Mouse (Mus musculus): ENCODE data around the gene Casz1. TPM values are rescaled to one million over a fixed set of nuclear protein-coding genes. Genes with fewer than 3 reads are reported as not detected.

Casz1 gene
- polyA plus RNA-seq, 2 experiments: 0.32 to 0.39 TPM

DNA sequence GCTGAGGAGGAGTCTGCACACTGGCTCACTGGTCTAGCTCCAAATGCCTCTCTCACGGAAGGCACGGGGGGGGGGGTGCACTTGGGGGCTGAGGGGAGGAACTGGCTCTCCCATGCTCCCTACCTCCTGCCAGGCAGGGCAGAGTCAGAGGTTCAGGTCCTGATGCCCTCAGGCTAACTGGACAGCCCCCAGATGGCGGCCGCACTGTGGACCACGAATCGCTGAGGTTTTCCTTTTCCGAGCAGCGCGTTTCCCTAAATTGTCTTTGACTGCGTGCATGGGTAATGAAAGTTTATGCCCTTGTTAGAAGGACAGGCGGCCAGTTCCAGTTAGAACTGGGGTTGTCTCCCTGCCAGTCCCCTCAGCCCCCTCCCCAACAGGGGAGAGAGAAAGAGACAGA lies 116.4 kb downstream of the Casz1 start:
- DNase-seq (ENCODE audit: low read depth in 3 of 3, low spot score in 3 of 3) (no peak), ATAC-seq (ENCODE audit: insufficient read depth) (no peak)
- H3K4me3 ChIP-seq (ENCODE audit: insufficient read depth in 1 of 2, low read depth in 2 of 2, low read length in 2 of 2): no peak overlapping the region
- H3K9me3 ChIP-seq (ENCODE audit: control insufficient read depth, low read length): no peaks in the 10 kb centered on the region
- H3K4me2 ChIP-seq (ENCODE audit: low read depth): no peak overlapping the region
- H3K9ac ChIP-seq (replicated peaks): no peak overlapping the region
- TF ChIP-seq EP300 (IDR thresholded peaks at IDR 0.05; ENCODE audit: low read depth) (no peak), CTCF (IDR thresholded peaks at IDR 0.05; ENCODE audit: low read depth) (no peak)
- H3K36me3 ChIP-seq (replicated peaks; ENCODE audit: control insufficient read depth, insufficient read depth, low read depth): no peaks in the 10 kb centered on the region
- 14% methylated on average over 11 of the region's 11 CpGs for WGBS (ENCODE audit: insufficient replicate concordance)
- no peak overlapping the region for H3K27ac ChIP-seq
- H3K27me3 ChIP-seq (ENCODE audit: control insufficient read depth, insufficient read depth, low read length): peaks cover 5% of the 10 kb centered on the region
- H3K4me1 ChIP-seq (replicated peaks; ENCODE audit: control insufficient read depth in 2 of 2, insufficient read depth in 2 of 2, low read length in 1 of 2): no peaks in the 10 kb centered on the region

DNA sequence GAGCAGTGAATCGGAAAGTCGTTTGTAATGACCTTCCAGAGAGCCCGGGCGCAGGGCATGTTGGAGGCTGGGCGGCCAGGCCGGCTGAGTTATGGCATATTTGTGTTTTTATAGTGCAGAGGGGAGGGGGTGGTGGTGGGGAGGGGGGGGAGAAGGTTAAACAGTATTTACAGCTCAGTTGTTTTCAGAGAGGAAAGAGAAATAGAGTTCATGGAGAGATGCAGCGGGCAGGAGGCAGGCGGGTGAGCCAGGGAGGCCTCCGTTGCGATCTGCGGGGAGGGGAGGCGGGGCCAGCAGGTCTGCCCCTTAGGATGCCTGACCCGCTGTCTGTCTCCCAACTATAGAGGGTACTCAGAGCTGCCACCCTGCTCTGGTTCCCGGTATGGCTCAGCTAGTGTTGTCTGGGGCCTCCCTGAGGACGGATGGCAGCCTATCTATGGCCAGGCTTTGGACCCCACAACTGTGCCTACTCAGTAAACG lies 118.0 kb downstream of the Casz1 start:
- Histone ChIP-seq H3K9me3 (ENCODE audit: control insufficient read depth, low read length) (no peaks in the 10 kb centered on the region), H3K9ac (replicated peaks) (no peak overlapping the region), H3K36me3 (replicated peaks; ENCODE audit: control insufficient read depth, insufficient read depth, low read depth) (no peaks in the 10 kb centered on the region), H3K4me3 (ENCODE audit: insufficient read depth in 1 of 2, low read depth in 2 of 2, low read length in 2 of 2) (no peak overlapping the region), H3K4me2 (ENCODE audit: low read depth) (no peak overlapping the region), H3K27me3 (ENCODE audit: control insufficient read depth, insufficient read depth, low read length) (peaks cover 5% of the 10 kb centered on the region), H3K4me1 (replicated peaks; ENCODE audit: control insufficient read depth in 2 of 2, insufficient read depth in 2 of 2, low read length in 1 of 2) (no peaks in the 10 kb centered on the region), H3K27ac (no peak overlapping the region)
- TF ChIP-seq CTCF (IDR thresholded peaks at IDR 0.05; ENCODE audit: low read depth): no peak
- TF ChIP-seq EP300 (IDR thresholded peaks at IDR 0.05; ENCODE audit: low read depth): no peak
- DNase-seq (ENCODE audit: low read depth in 3 of 3, low spot score in 3 of 3): no peak
- no peak for ATAC-seq (ENCODE audit: insufficient read depth)
- 30% methylated on average over 16 of the region's 16 CpGs for WGBS (ENCODE audit: insufficient replicate concordance)

DNA sequence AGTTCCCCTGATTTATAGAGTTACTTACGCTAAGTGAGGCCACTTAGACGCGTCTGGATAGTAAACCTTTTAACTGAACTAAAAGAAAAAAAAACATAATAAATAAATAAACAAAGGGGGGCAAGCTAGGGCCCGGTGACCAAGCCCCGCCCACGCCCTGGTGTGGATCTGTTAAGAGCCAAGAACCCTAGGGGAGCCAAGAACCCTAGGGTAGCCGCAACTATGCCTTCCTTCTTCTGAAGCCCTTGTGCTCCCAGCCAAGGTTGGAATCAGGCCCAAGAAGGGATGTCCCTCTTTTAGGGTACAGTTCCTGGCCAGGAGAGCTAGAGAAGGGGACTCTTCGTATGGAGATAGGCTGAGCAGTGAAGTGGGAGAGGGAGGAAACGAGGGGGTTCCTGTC lies 119.2 kb downstream of the Casz1 start:
- H3K9ac ChIP-seq (replicated peaks): no peak overlapping the region
- ATAC-seq (ENCODE audit: insufficient read depth) (no peak), DNase-seq (ENCODE audit: low read depth in 3 of 3, low spot score in 3 of 3) (no peak)
- H3K36me3 ChIP-seq (replicated peaks; ENCODE audit: control insufficient read depth, insufficient read depth, low read depth): no peaks in the 10 kb centered on the region
- H3K27ac ChIP-seq: no peak overlapping the region
- no peaks in the 10 kb centered on the region for H3K9me3 ChIP-seq (ENCODE audit: control insufficient read depth, low read length)
- no peak overlapping the region for H3K4me3 ChIP-seq (ENCODE audit: insufficient read depth in 1 of 2, low read depth in 2 of 2, low read length in 2 of 2)
- H3K4me2 ChIP-seq (ENCODE audit: low read depth): no peak overlapping the region
- H3K4me1 ChIP-seq (replicated peaks; ENCODE audit: control insufficient read depth in 2 of 2, insufficient read depth in 2 of 2, low read length in 1 of 2): no peaks in the 10 kb centered on the region
- 45% methylated on average over 9 of the region's 9 CpGs for WGBS (ENCODE audit: insufficient replicate concordance)
- peaks cover 5% of the 10 kb centered on the region for H3K27me3 ChIP-seq (ENCODE audit: control insufficient read depth, insufficient read depth, low read length)
- TF ChIP-seq EP300 (IDR thresholded peaks at IDR 0.05; ENCODE audit: low read depth) (no peak), CTCF (IDR thresholded peaks at IDR 0.05; ENCODE audit: low read depth) (no peak)

DNA sequence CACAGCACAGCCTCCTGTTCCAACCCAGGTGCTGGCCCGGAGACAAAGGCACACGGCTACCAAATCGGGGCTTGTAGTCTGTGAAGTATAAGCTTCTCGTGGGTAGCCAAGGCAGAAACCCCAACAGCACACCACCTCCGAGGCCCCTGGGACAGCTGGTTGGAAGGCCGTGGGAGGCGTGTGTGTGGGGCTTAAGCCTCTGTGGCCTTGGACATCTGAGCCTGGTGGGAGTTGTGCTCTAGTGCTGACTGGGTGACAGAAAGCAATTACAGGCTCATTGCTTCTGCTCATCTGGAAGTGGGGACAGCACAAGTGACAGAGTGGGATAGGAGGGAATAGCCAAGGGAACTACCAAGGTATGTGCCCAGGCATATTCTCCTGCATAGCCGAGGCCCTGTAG lies 119.7 kb downstream of the Casz1 start:
- DNase-seq (ENCODE audit: low read depth in 3 of 3, low spot score in 3 of 3): no peak
- no peaks in the 10 kb centered on the region for H3K9me3 ChIP-seq (ENCODE audit: control insufficient read depth, low read length)
- H3K4me2 ChIP-seq (ENCODE audit: low read depth): no peak overlapping the region
- no peak overlapping the region for H3K27ac ChIP-seq
- no peaks in the 10 kb centered on the region for H3K36me3 ChIP-seq (replicated peaks; ENCODE audit: control insufficient read depth, insufficient read depth, low read depth)
- no peak for TF ChIP-seq CTCF (IDR thresholded peaks at IDR 0.05; ENCODE audit: low read depth)
- no peak for TF ChIP-seq EP300 (IDR thresholded peaks at IDR 0.05; ENCODE audit: low read depth)
- no peak overlapping the region for H3K4me3 ChIP-seq (ENCODE audit: insufficient read depth in 1 of 2, low read depth in 2 of 2, low read length in 2 of 2)
- H3K4me1 ChIP-seq (replicated peaks; ENCODE audit: control insufficient read depth in 2 of 2, insufficient read depth in 2 of 2, low read length in 1 of 2): no peaks in the 10 kb centered on the region
- WGBS (ENCODE audit: insufficient replicate concordance): 60% methylated on average over 8 of the region's 8 CpGs
- no peak for ATAC-seq (ENCODE audit: insufficient read depth)
- no peak overlapping the region for H3K9ac ChIP-seq (replicated peaks)
- H3K27me3 ChIP-seq (ENCODE audit: control insufficient read depth, insufficient read depth, low read length): peaks cover 5% of the 10 kb centered on the region

DNA sequence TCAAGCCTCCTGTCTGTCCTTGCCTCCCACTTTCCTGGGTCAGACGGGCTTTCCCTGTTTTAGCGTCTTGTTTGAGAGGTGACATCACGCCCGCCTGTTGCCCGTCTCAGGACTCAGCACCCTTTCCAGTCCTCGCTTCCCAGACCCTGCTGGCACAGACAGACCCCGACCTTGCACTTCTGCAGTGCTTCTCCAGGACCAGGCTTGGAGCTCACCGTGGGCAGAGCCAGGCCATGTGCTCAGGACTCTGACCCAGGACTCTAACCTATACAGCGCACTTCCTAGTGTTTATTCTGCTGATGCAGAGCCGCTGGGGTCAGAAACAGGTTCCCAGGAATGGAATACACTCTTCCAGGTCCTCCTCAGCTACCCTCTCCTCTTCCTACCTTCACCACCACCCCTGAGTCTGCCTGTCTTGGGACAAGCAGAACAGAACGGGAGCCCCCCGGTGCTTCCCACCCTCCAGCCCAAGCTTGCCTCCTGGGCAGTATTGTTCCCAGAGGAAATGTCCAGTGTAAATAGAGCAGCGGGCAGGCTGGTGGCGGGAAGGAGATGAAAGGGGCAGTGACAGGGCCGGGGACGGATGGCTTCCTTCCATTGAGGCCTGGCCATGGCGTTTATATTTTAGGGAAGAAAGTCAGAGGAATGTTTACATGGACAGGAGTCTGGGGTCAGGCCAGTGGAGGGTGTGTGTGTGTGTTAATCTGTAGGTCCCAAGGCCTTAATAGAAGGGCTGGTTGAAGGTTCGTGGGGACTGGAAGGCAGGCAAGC lies 121.5 kb downstream of the Casz1 start:
- Histone ChIP-seq H3K9ac (replicated peaks) (no peak overlapping the region; the same call in 1 of the 2 replicates), H3K27me3 (ENCODE audit: control insufficient read depth, insufficient read depth, low read length) (peaks cover 5% of the 10 kb centered on the region), H3K4me1 (replicated peaks; ENCODE audit: control insufficient read depth in 2 of 2, insufficient read depth in 2 of 2, low read length in 1 of 2) (no peaks in the 10 kb centered on the region), H3K4me2 (ENCODE audit: low read depth) (no peak overlapping the region), H3K36me3 (replicated peaks; ENCODE audit: control insufficient read depth, insufficient read depth, low read depth) (no peaks in the 10 kb centered on the region), H3K4me3 (ENCODE audit: insufficient read depth in 1 of 2, low read depth in 2 of 2, low read length in 2 of 2) (no peak overlapping the region), H3K27ac (no peak overlapping the region), H3K9me3 (ENCODE audit: control insufficient read depth, low read length) (no peaks in the 10 kb centered on the region)
- DNase-seq (ENCODE audit: low read depth in 3 of 3, low spot score in 3 of 3): no peak
- WGBS (ENCODE audit: insufficient replicate concordance): 32% methylated on average over 18 of the region's 18 CpGs
- TF ChIP-seq CTCF (IDR thresholded peaks at IDR 0.05; ENCODE audit: low read depth) (no peak), EP300 (IDR thresholded peaks at IDR 0.05; ENCODE audit: low read depth) (no peak)
- ATAC-seq (ENCODE audit: insufficient read depth): peak; percentile 48; the same call in 1 of the 2 replicates

Data from liver, embryonic 14.5 days (tissue).